In genomic region chr7:28385196-28385595, GRCm38 (mm10) we compare ENCODE assay signal across 17 mouse cellular contexts. TPM values are rescaled to one million over a fixed set of nuclear protein-coding genes. Genes with fewer than 3 reads are reported as not detected.
A peak's percentile ranks its signal among the peaks of the same experiment; 100 is the strongest.
DNase-seq lines count a peak whose midpoint lies in the region; ATAC-seq and TF ChIP-seq lines count a peak whose summit lies in the region.
"Had no signal": no experiment of that assay in that cellular context is flagged by ENCODE, and none has a peak within 500 bp of the region (broad histone marks: within the 10 kb centered on the region; RNA-seq: fewer than 3 reads in every experiment).

No protein-coding gene starts in this region.

- no peak overlapping the region for H3K4me3 ChIP-seq in intestine, postnatal 0 days (ENCODE audit: low read depth, low read length)
- H3K4me3 ChIP-seq in intestine, embryonic 15.5 days (replicated peaks): no peak overlapping the region
- no peak overlapping the region for H3K4me3 ChIP-seq in stomach, embryonic 15.5 days (replicated peaks)
- H3K4me3 ChIP-seq: forebrain, embryonic 15.5 days; heart, embryonic 15.5 days; hindbrain, embryonic 13.5 days; limb, embryonic 13.5 days had no signal

- H3K9me3 ChIP-seq in intestine, postnatal 0 days (ENCODE audit: control insufficient read depth): no peaks in the 10 kb centered on the region
- no peaks in the 10 kb centered on the region for H3K9me3 ChIP-seq in intestine, embryonic 15.5 days
- no peaks in the 10 kb centered on the region for H3K9me3 ChIP-seq in stomach, embryonic 15.5 days
- H3K9me3 ChIP-seq: forebrain, embryonic 15.5 days; heart, embryonic 15.5 days; hindbrain, embryonic 13.5 days; limb, embryonic 13.5 days had no signal

- no peak for TF ChIP-seq CTCF in intestine, postnatal 0 days (IDR thresholded peaks at IDR 0.05; ENCODE audit: low read depth)

- WGBS in intestine, postnatal 0 days: 89% methylated on average over 9 of the region's 9 CpGs
- 93% methylated on average over 9 of the region's 9 CpGs for WGBS in intestine, embryonic 15.5 days
- 90% methylated on average over 9 of the region's 9 CpGs for WGBS in stomach, embryonic 15.5 days

- DNase-seq in thymus, postnatal 0 days (ENCODE audit: low spot score): peak; percentile 41
- no peak for DNase-seq in thymus, postnatal 10 days (ENCODE audit: low spot score in 2 of 2)
- no peak for DNase-seq in left cerebral cortex, postnatal 36 days (ENCODE audit: low spot score in 2 of 2)
- no peak for DNase-seq in left cerebral cortex, adult 9 months (ENCODE audit: low spot score in 2 of 2)
- DNase-seq: cerebellum, postnatal 14 days; embryo, embryonic 11 days had no signal

- peak overlapping the region; percentile 50 for H3K27ac ChIP-seq in intestine, postnatal 0 days (ENCODE audit: low read depth, low read length)
- no peak overlapping the region for H3K27ac ChIP-seq in intestine, embryonic 15.5 days
- peak overlapping the region; percentile 64; the same call in 1 of the 2 replicates for H3K27ac ChIP-seq in stomach, embryonic 15.5 days
- H3K27ac ChIP-seq: forebrain, embryonic 15.5 days; heart, embryonic 15.5 days; hindbrain, embryonic 13.5 days; kidney, postnatal 0 days; limb, embryonic 13.5 days had no signal

- H3K9ac ChIP-seq in intestine, postnatal 0 days (ENCODE audit: low read depth, low read length): no peak overlapping the region
- H3K9ac ChIP-seq in intestine, embryonic 15.5 days: no peak overlapping the region
- H3K9ac ChIP-seq in stomach, embryonic 15.5 days: no peak overlapping the region
- H3K9ac ChIP-seq: forebrain, embryonic 15.5 days; heart, embryonic 15.5 days; limb, embryonic 13.5 days had no signal

- H3K4me1 ChIP-seq in intestine, postnatal 0 days (replicated peaks; ENCODE audit: control insufficient read depth, insufficient read depth, low read length): peaks cover 19% of the 10 kb centered on the region
- H3K4me1 ChIP-seq in intestine, embryonic 15.5 days (replicated peaks): peaks cover 41% of the 10 kb centered on the region
- H3K4me1 ChIP-seq in stomach, embryonic 15.5 days: peaks cover 35% of the 10 kb centered on the region

- H3K36me3 ChIP-seq in intestine, postnatal 0 days (ENCODE audit: control insufficient read depth, insufficient read depth): peaks cover 40% of the 10 kb centered on the region; the same call in 1 of the 2 replicates
- 0 out of 2 replicates have a peak, but pooled peaks cover 13% of the 10 kb centered on the region for H3K36me3 ChIP-seq in intestine, embryonic 15.5 days
- peaks cover 23% of the 10 kb centered on the region for H3K36me3 ChIP-seq in stomach, embryonic 15.5 days

- ATAC-seq in intestine, postnatal 0 days: no peak
- ATAC-seq in intestine, embryonic 15.5 days: no peak
- no peak for ATAC-seq in stomach, embryonic 15.5 days (ENCODE audit: insufficient read depth, low FRiP score, low read depth)
- ATAC-seq: activated CD4-positive, CD25-positive, alpha-beta regulatory T cell, adult 4 months; forebrain, embryonic 15.5 days; intestine, embryonic 16.5 days; midbrain, embryonic 16.5 days had no signal

- H3K27me3 ChIP-seq in intestine, postnatal 0 days (replicated peaks; ENCODE audit: control insufficient read depth, insufficient read depth, low read length): no peaks in the 10 kb centered on the region
- H3K27me3 ChIP-seq in intestine, embryonic 15.5 days (replicated peaks): no peaks in the 10 kb centered on the region
- no peaks in the 10 kb centered on the region for H3K27me3 ChIP-seq in stomach, embryonic 15.5 days (replicated peaks)
- H3K27me3 ChIP-seq: forebrain, embryonic 15.5 days; heart, embryonic 15.5 days; limb, embryonic 13.5 days had no signal

- no peak overlapping the region for H3K4me2 ChIP-seq in intestine, postnatal 0 days (replicated peaks; ENCODE audit: low read depth)
- H3K4me2 ChIP-seq in intestine, embryonic 15.5 days (replicated peaks): no peak overlapping the region
- no peak overlapping the region for H3K4me2 ChIP-seq in stomach, embryonic 15.5 days
- H3K4me2 ChIP-seq: forebrain, embryonic 15.5 days; heart, embryonic 15.5 days; hindbrain, embryonic 13.5 days; limb, embryonic 13.5 days had no signal

- intact Hi-C loops in left cerebral cortex, postnatal 36 days (cut with DNase I): no loop called here

RNA-seq across cellular contexts. Expression of gene Zfp36, which starts 5.1 kb away (rescaled TPM):
- 57.3 and 61.5 TPM in 2 replicates for polyA plus RNA-seq in intestine, postnatal 0 days (2015; fragmentation: Nextera tagmentation; extraction: Ambion mirVana)
- polyA plus RNA-seq in intestine, embryonic 15.5 days (2015; fragmentation: Nextera tagmentation; extraction: Ambion mirVana): 27.2 and 28.1 TPM in 2 replicates
- polyA plus RNA-seq in thymus, postnatal 0 days (2015; fragmentation: Nextera tagmentation; extraction: Ambion mirVana): 70.6 and 72.0 TPM in 2 replicates
- polyA plus RNA-seq in stomach, embryonic 15.5 days (2015; fragmentation: Nextera tagmentation; extraction: Ambion mirVana): 20.2 and 21.4 TPM in 2 replicates
- total RNA-seq in left cerebral cortex, postnatal 36 days (2021): 1 to 10 TPM; 2.6 to 3.3 TPM

RNA-seq across cellular contexts. Expression of gene Med29, which starts 7.3 kb away (rescaled TPM):
- polyA plus RNA-seq in intestine, postnatal 0 days (2015; fragmentation: Nextera tagmentation; extraction: Ambion mirVana): 42.7 and 44.2 TPM in 2 replicates
- 48.3 and 50.0 TPM in 2 replicates for polyA plus RNA-seq in intestine, embryonic 15.5 days (2015; fragmentation: Nextera tagmentation; extraction: Ambion mirVana)
- 42.0 and 42.5 TPM in 2 replicates for polyA plus RNA-seq in thymus, postnatal 0 days (2015; fragmentation: Nextera tagmentation; extraction: Ambion mirVana)
- polyA plus RNA-seq in stomach, embryonic 15.5 days (2015; fragmentation: Nextera tagmentation; extraction: Ambion mirVana): 44.8 and 47.4 TPM in 2 replicates
- 10 to 100 TPM; 17.9 to 21.3 TPM for total RNA-seq in left cerebral cortex, postnatal 36 days (2021)

RNA-seq across cellular contexts. Expression of gene Paf1, which starts 7.6 kb away (rescaled TPM):
- polyA plus RNA-seq in intestine, postnatal 0 days (2015; fragmentation: Nextera tagmentation; extraction: Ambion mirVana): 54.6 and 60.6 TPM in 2 replicates
- polyA plus RNA-seq in intestine, embryonic 15.5 days (2015; fragmentation: Nextera tagmentation; extraction: Ambion mirVana): 70.8 and 78.9 TPM in 2 replicates
- polyA plus RNA-seq in thymus, postnatal 0 days (2015; fragmentation: Nextera tagmentation; extraction: Ambion mirVana): 59.3 and 64.0 TPM in 2 replicates
- polyA plus RNA-seq in stomach, embryonic 15.5 days (2015; fragmentation: Nextera tagmentation; extraction: Ambion mirVana): 76.5 and 79.0 TPM in 2 replicates
- 10 to 100 TPM; 59.0 to 72.1 TPM for total RNA-seq in left cerebral cortex, postnatal 36 days (2021)

RNA-seq across cellular contexts. Expression of gene Plekhg2, which starts 12.8 kb away (rescaled TPM):
- 10.6 and 11.9 TPM in 2 replicates for polyA plus RNA-seq in intestine, postnatal 0 days (2015; fragmentation: Nextera tagmentation; extraction: Ambion mirVana)
- 40.2 and 41.7 TPM in 2 replicates for polyA plus RNA-seq in intestine, embryonic 15.5 days (2015; fragmentation: Nextera tagmentation; extraction: Ambion mirVana)
- polyA plus RNA-seq in thymus, postnatal 0 days (2015; fragmentation: Nextera tagmentation; extraction: Ambion mirVana): 35.4 and 49.6 TPM in 2 replicates
- 48.4 and 52.3 TPM in 2 replicates for polyA plus RNA-seq in stomach, embryonic 15.5 days (2015; fragmentation: Nextera tagmentation; extraction: Ambion mirVana)
- total RNA-seq in left cerebral cortex, postnatal 36 days (2021): 1 to 10 TPM; 6.2 to 9.7 TPM

RNA-seq across cellular contexts. Expression of gene Rps16, which starts 34.7 kb away (rescaled TPM):
- polyA plus RNA-seq in intestine, postnatal 0 days (2015; fragmentation: Nextera tagmentation; extraction: Ambion mirVana): 695 and 702 TPM in 2 replicates
- polyA plus RNA-seq in intestine, embryonic 15.5 days (2015; fragmentation: Nextera tagmentation; extraction: Ambion mirVana): 1,085 and 1,147 TPM in 2 replicates
- 1,689 and 1,723 TPM in 2 replicates for polyA plus RNA-seq in thymus, postnatal 0 days (2015; fragmentation: Nextera tagmentation; extraction: Ambion mirVana)
- 826 and 1,031 TPM in 2 replicates for polyA plus RNA-seq in stomach, embryonic 15.5 days (2015; fragmentation: Nextera tagmentation; extraction: Ambion mirVana)
- 100 to 1,000 TPM; 425 to 456 TPM for total RNA-seq in left cerebral cortex, postnatal 36 days (2021)
